Mouse (Mus musculus) heart, adult 10 weeks (tissue): ENCODE results near the gene Barx1. TPM values are rescaled to one million over a fixed set of nuclear protein-coding genes. Genes with fewer than 3 reads are reported as not detected.

Source experiments
- polyA plus RNA-seq: library from polyadenylated mRNA; stranded (reverse); fragments of 350-450 nt; fragmentation: Illumina TruSeq; extraction: RNeasy Lipid Tissue Mini Kit (QIAGEN cat#74804); gene quantifications from one replicate; pipeline ENCODE4 v1.2.3, GENCODE M21; 2014; ENCODE audit warnings: low read depth, low replicate concordance

Barx1 gene
- polyA plus RNA-seq: not detected

DNA sequence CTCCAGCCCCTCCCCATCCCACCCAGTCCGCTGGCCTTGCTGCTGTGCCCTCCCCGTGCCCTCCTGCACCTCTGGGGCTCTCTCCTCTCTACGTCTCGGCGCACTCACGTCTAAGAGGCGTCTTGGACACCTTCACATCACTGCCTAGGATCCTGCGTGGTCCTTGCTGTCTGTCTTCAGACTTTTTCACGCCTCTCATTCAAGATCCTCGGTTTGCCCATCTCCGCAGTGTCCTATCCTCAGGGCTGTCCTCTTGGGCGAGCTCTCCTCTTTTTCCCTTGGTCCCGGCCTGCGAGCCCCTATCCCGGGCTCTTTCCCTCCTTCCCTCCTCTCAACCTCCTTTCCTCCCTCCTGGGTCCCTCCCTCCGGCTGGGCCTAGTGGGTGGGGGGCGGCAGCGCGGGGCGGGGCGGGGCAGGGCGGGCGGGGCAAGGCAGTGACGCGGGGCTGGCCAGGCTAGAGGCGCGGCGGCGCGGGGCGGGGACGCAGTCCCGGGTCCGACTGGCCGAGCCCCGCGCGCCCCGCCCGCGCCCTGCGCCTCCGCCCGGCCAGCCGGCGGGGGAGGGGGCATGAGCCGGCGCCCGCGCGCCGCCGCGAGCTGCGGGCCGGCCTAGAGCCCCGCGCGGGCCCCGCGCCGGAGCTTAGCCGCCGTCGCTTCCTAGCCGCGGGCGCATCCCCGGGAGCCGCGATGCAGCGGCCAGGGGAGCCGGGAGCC is at the start of gene Barx1:
TSS of gene Barx1 (plus strand) at position 568 of the 713 bp plus-strand sequence.

DNA sequence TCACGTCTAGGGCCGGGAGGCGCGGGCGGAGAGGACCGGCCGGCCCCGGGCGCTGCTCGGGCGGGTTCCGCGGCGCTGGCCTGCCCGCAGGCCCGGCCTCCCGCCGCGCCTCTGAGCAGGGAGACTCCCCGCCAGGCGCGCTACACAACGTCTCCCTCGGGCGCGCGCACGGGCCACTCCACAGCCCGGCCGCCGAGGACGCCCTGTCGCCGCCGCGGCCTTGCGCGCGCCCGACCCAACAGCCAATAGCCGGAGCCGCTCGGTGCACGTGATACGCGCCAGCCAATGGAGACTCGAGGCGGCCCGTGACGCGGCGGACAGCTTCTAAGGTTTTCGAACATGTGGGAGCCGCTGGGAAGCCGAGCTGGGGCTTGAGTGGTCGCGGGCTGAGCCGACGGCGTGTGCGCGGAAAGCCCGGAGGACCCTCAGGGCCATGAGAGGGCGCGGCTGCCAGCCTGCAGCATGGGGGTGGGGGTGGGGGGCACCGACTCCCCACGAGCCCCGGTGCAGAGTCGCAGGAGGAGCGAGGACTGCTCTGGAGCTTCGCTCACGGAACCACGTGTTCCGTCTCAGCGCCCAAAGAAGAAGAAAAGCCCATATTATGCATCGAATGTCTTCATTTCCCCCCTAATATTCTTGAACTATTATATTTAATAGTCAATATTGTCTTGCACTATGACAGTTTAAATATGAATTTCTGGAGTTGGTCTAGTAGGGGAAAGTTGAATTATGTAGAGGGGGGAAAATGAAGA is 37.2 kb upstream of the Barx1 start, which contains the start of gene Ptpdc1:
TSS of gene Ptpdc1 (minus strand) at position 232 of the 752 bp plus-strand sequence.

Other genes starting within 250 kb of the Barx1 start
- gene Zfp169, start 149.5 kb upstream of the Barx1 start, polyA plus RNA-seq: 4.9 TPM
- gene A830005F24Rik, start 149.4 kb upstream of the Barx1 start, polyA plus RNA-seq: not detected
- 6.6 TPM for gene Ptpdc1, start 37.3 kb upstream of the Barx1 start, polyA plus RNA-seq
- gene Phf2, start 208.1 kb downstream of the Barx1 start, polyA plus RNA-seq: 23.6 TPM